In genomic region chr5:124624291-124624690, GRCm38 (mm10) we compare ENCODE assay signal across 16 mouse cellular contexts.
"Had no signal": no experiment of that assay in that cellular context is flagged by ENCODE, and none has a peak within 500 bp of the region (broad histone marks: within the 10 kb centered on the region; RNA-seq: fewer than 3 reads in every experiment).

No protein-coding gene starts in this region.

- DNase-seq: heart, postnatal 10 days; heart, postnatal 14 days; heart, postnatal 36 days; heart, postnatal 4 days; kidney, adult 11 months; kidney, adult 18-20 months; kidney, adult 2 months; kidney, adult 8-10 months; kidney, adult 9 months; kidney, postnatal 10 days; kidney, postnatal 14 days; kidney, postnatal 25 days; kidney, postnatal 36 days; kidney, postnatal 4 days; layer of hippocampus, adult 9-11 months; layer of hippocampus, postnatal 36 days had no signal
